Mouse (Mus musculus): ENCODE measurements around the gene Plod1. TPM values are rescaled to one million over a fixed set of nuclear protein-coding genes. Genes with fewer than 3 reads are reported as not detected.

Plod1 gene
- total RNA-seq, 1 experiment: 26.2 TPM

- DNase-seq (ENCODE audit: low read depth, low spot score): no peak
- in situ Hi-C loops (cut with MboI; ENCODE audit: low sequenced_read_pairs in 2 of 2, unreplicated experiment in 2 of 2): no loop called here
- Histone ChIP-seq H3K4me3 (ENCODE audit: insufficient read depth in 1 of 2, low read depth in 1 of 2, low read length in 2 of 2, poor library complexity in 1 of 2, severe bottlenecking in 1 of 2) (no peak overlapping the region), H3K36me3 (ENCODE audit: control insufficient read depth, insufficient read depth, low read length, poor library complexity, severe bottlenecking) (peaks cover 38% of the 10 kb centered on the region), H3K4me1 (ENCODE audit: control insufficient read depth in 2 of 2, insufficient read depth in 2 of 2, low read length in 2 of 2, poor library complexity in 1 of 2) (no peaks in the 10 kb centered on the region), H3K9me3 (ENCODE audit: control insufficient read depth, insufficient read depth, low read depth, low read length) (no peaks in the 10 kb centered on the region), H3K9ac (ENCODE audit: insufficient read depth, low read depth, low read length, poor library complexity, severe bottlenecking) (no peak overlapping the region), H3K27ac (ENCODE audit: insufficient read depth, low read depth, low read length, poor library complexity, severe bottlenecking) (no peak overlapping the region)
- TF ChIP-seq HCFC1 (IDR thresholded peaks at IDR 0.05; ENCODE audit: borderline replicate concordance, insufficient read depth, low read length) (no peak), CHD2 (IDR thresholded peaks at IDR 0.05; ENCODE audit: low read depth, low read length) (no peak), ZNF384 (IDR thresholded peaks at IDR 0.05; ENCODE audit: low read depth, low read length) (no peak), ZC3H11A (IDR thresholded peaks at IDR 0.05; ENCODE audit: borderline replicate concordance, low read depth, low read length) (no peak), MAFK (IDR thresholded peaks at IDR 0.05; ENCODE audit: insufficient read depth, low read depth, low read length) (no peak)
Measured at GRCm38 (mm10) chr4:147887277-147887676, 49.3 kb downstream of the Plod1 start.

GRCm38 (mm10) chr4:147886158-147886557 lies 50.4 kb downstream of the Plod1 start:
- no peak for DNase-seq (ENCODE audit: low read depth, low spot score)
- TF ChIP-seq ZNF384 (IDR thresholded peaks at IDR 0.05; ENCODE audit: low read depth, low read length): no peak
- no peak for TF ChIP-seq MAFK (IDR thresholded peaks at IDR 0.05; ENCODE audit: insufficient read depth, low read depth, low read length)
- TF ChIP-seq ZC3H11A (IDR thresholded peaks at IDR 0.05; ENCODE audit: borderline replicate concordance, low read depth, low read length): no peak
- TF ChIP-seq HCFC1 (IDR thresholded peaks at IDR 0.05; ENCODE audit: borderline replicate concordance, insufficient read depth, low read length): no peak
- TF ChIP-seq CHD2 (IDR thresholded peaks at IDR 0.05; ENCODE audit: low read depth, low read length): no peak
- H3K9me3 ChIP-seq (ENCODE audit: control insufficient read depth, insufficient read depth, low read depth, low read length): no peaks in the 10 kb centered on the region
- in situ Hi-C loops (cut with MboI; ENCODE audit: low sequenced_read_pairs in 2 of 2, unreplicated experiment in 2 of 2): no loop called here
- H3K36me3 ChIP-seq (ENCODE audit: control insufficient read depth, insufficient read depth, low read length, poor library complexity, severe bottlenecking): peaks cover 45% of the 10 kb centered on the region
- H3K4me3 ChIP-seq (ENCODE audit: insufficient read depth in 1 of 2, low read depth in 1 of 2, low read length in 2 of 2, poor library complexity in 1 of 2, severe bottlenecking in 1 of 2): no peak overlapping the region
- H3K4me1 ChIP-seq (ENCODE audit: control insufficient read depth in 2 of 2, insufficient read depth in 2 of 2, low read length in 2 of 2, poor library complexity in 1 of 2): no peaks in the 10 kb centered on the region
- H3K27ac ChIP-seq (ENCODE audit: insufficient read depth, low read depth, low read length, poor library complexity, severe bottlenecking): no peak overlapping the region
- no peak overlapping the region for H3K9ac ChIP-seq (ENCODE audit: insufficient read depth, low read depth, low read length, poor library complexity, severe bottlenecking)

- no peak overlapping the region for H3K4me3 ChIP-seq (ENCODE audit: insufficient read depth in 1 of 2, low read depth in 1 of 2, low read length in 2 of 2, poor library complexity in 1 of 2, severe bottlenecking in 1 of 2)
- H3K9ac ChIP-seq (ENCODE audit: insufficient read depth, low read depth, low read length, poor library complexity, severe bottlenecking): no peak overlapping the region
- no peak for DNase-seq (ENCODE audit: low read depth, low spot score)
- no peak for TF ChIP-seq ZC3H11A (IDR thresholded peaks at IDR 0.05; ENCODE audit: borderline replicate concordance, low read depth, low read length)
- no peak for TF ChIP-seq CHD2 (IDR thresholded peaks at IDR 0.05; ENCODE audit: low read depth, low read length)
- no peak for TF ChIP-seq HCFC1 (IDR thresholded peaks at IDR 0.05; ENCODE audit: borderline replicate concordance, insufficient read depth, low read length)
- no peak for TF ChIP-seq MAFK (IDR thresholded peaks at IDR 0.05; ENCODE audit: insufficient read depth, low read depth, low read length)
- peaks cover 49% of the 10 kb centered on the region for H3K36me3 ChIP-seq (ENCODE audit: control insufficient read depth, insufficient read depth, low read length, poor library complexity, severe bottlenecking)
- no peak overlapping the region for H3K27ac ChIP-seq (ENCODE audit: insufficient read depth, low read depth, low read length, poor library complexity, severe bottlenecking)
- H3K9me3 ChIP-seq (ENCODE audit: control insufficient read depth, insufficient read depth, low read depth, low read length): no peaks in the 10 kb centered on the region
- in situ Hi-C loops (cut with MboI; ENCODE audit: low sequenced_read_pairs in 2 of 2, unreplicated experiment in 2 of 2): no loop called here
- peaks cover 0 to 2% of the 10 kb centered on the region in 2 experiments; a peak in 1 of 4 replicates for H3K4me1 ChIP-seq (ENCODE audit: control insufficient read depth in 2 of 2, insufficient read depth in 2 of 2, low read length in 2 of 2, poor library complexity in 1 of 2)
Measured at GRCm38 (mm10) chr4:147884138-147884537, 52.4 kb downstream of the Plod1 start.

GRCm38 (mm10) chr4:147883041-147883440 lies 53.5 kb downstream of the Plod1 start:
- peaks cover 49% of the 10 kb centered on the region for H3K36me3 ChIP-seq (ENCODE audit: control insufficient read depth, insufficient read depth, low read length, poor library complexity, severe bottlenecking)
- in situ Hi-C loops (cut with MboI; ENCODE audit: low sequenced_read_pairs in 2 of 2, unreplicated experiment in 2 of 2): no loop called here

GRCm38 (mm10) chr4:147881792-147882191 lies 54.8 kb downstream of the Plod1 start:
- no peaks in the 10 kb centered on the region for H3K9me3 ChIP-seq (ENCODE audit: control insufficient read depth, insufficient read depth, low read depth, low read length)
- in situ Hi-C loops (cut with MboI; ENCODE audit: low sequenced_read_pairs in 2 of 2, unreplicated experiment in 2 of 2): no loop called here
- peaks cover 0 to 2% of the 10 kb centered on the region in 2 experiments; a peak in 1 of 4 replicates for H3K4me1 ChIP-seq (ENCODE audit: control insufficient read depth in 2 of 2, insufficient read depth in 2 of 2, low read length in 2 of 2, poor library complexity in 1 of 2)
- H3K4me3 ChIP-seq (ENCODE audit: insufficient read depth in 1 of 2, low read depth in 1 of 2, low read length in 2 of 2, poor library complexity in 1 of 2, severe bottlenecking in 1 of 2): no peak overlapping the region
- no peak overlapping the region for H3K9ac ChIP-seq (ENCODE audit: insufficient read depth, low read depth, low read length, poor library complexity, severe bottlenecking)
- no peak overlapping the region for H3K27ac ChIP-seq (ENCODE audit: insufficient read depth, low read depth, low read length, poor library complexity, severe bottlenecking)
- no peak for DNase-seq (ENCODE audit: low read depth, low spot score)
- H3K36me3 ChIP-seq (ENCODE audit: control insufficient read depth, insufficient read depth, low read length, poor library complexity, severe bottlenecking): peaks cover 47% of the 10 kb centered on the region
- no peak for TF ChIP-seq ZC3H11A (IDR thresholded peaks at IDR 0.05; ENCODE audit: borderline replicate concordance, low read depth, low read length)
- TF ChIP-seq ZNF384 (IDR thresholded peaks at IDR 0.05; ENCODE audit: low read depth, low read length): no peak

More at GRCm38 (mm10) chr4:147883041-147883440, 53.5 kb downstream of the Plod1 start:
- peaks cover 0 to 2% of the 10 kb centered on the region in 2 experiments; a peak in 1 of 4 replicates for H3K4me1 ChIP-seq (ENCODE audit: control insufficient read depth in 2 of 2, insufficient read depth in 2 of 2, low read length in 2 of 2, poor library complexity in 1 of 2)
- H3K9ac ChIP-seq (ENCODE audit: insufficient read depth, low read depth, low read length, poor library complexity, severe bottlenecking): no peak overlapping the region
- H3K4me3 ChIP-seq (ENCODE audit: insufficient read depth in 1 of 2, low read depth in 1 of 2, low read length in 2 of 2, poor library complexity in 1 of 2, severe bottlenecking in 1 of 2): no peak overlapping the region
- no peak for TF ChIP-seq CHD2 (IDR thresholded peaks at IDR 0.05; ENCODE audit: low read depth, low read length)
- no peak for TF ChIP-seq HCFC1 (IDR thresholded peaks at IDR 0.05; ENCODE audit: borderline replicate concordance, insufficient read depth, low read length)
- no peak for TF ChIP-seq MAFK (IDR thresholded peaks at IDR 0.05; ENCODE audit: insufficient read depth, low read depth, low read length)
- TF ChIP-seq ZC3H11A (IDR thresholded peaks at IDR 0.05; ENCODE audit: borderline replicate concordance, low read depth, low read length): no peak
- TF ChIP-seq ZNF384 (IDR thresholded peaks at IDR 0.05; ENCODE audit: low read depth, low read length): no peak
- no peak for DNase-seq (ENCODE audit: low read depth, low spot score)
- no peak overlapping the region for H3K27ac ChIP-seq (ENCODE audit: insufficient read depth, low read depth, low read length, poor library complexity, severe bottlenecking)
- H3K9me3 ChIP-seq (ENCODE audit: control insufficient read depth, insufficient read depth, low read depth, low read length): no peaks in the 10 kb centered on the region
